In genomic region chr2:117451818-117452217, GRCm38 (mm10) we compare ENCODE assay signal across 20 mouse cellular contexts.
A peak's percentile ranks its signal among the peaks of the same experiment; 100 is the strongest.
DNase-seq lines count a peak whose midpoint lies in the region; ATAC-seq and TF ChIP-seq lines count a peak whose summit lies in the region.
"Had no signal": no experiment of that assay in that cellular context is flagged by ENCODE, and none has a peak within 500 bp of the region (broad histone marks: within the 10 kb centered on the region; RNA-seq: fewer than 3 reads in every experiment).

No protein-coding gene starts in this region.

- no peaks in the 10 kb centered on the region for H3K36me3 ChIP-seq in heart, embryonic 12.5 days
- H3K36me3 ChIP-seq in embryonic facial prominence, embryonic 15.5 days: no peaks in the 10 kb centered on the region
- H3K36me3 ChIP-seq in myocyte (ENCODE audit: control insufficient read depth, insufficient read depth): no peaks in the 10 kb centered on the region
- H3K36me3 ChIP-seq: forebrain, embryonic 12.5 days; midbrain, embryonic 13.5 days; neural tube, embryonic 13.5 days had no signal

- no peaks in the 10 kb centered on the region for H3K79me2 ChIP-seq in myocyte (ENCODE audit: control insufficient read depth, insufficient read depth)

- peak overlapping the region; percentile 52 for H3K27ac ChIP-seq in heart, embryonic 12.5 days (ENCODE audit: poor library complexity, severe bottlenecking)
- no peak overlapping the region for H3K27ac ChIP-seq in layer of hippocampus, adult 2 months
- 0 out of 2 replicates have a peak overlapping the region, but pooled peaks have one; percentile 59 for H3K27ac ChIP-seq in embryonic facial prominence, embryonic 15.5 days (replicated peaks)
- H3K27ac ChIP-seq: forebrain, embryonic 12.5 days; midbrain, embryonic 13.5 days; neural tube, embryonic 13.5 days had no signal

- no peak for DNase-seq in heart, postnatal 4 days
- no peak for DNase-seq in layer of hippocampus, adult 2 months (ENCODE audit: low spot score in 2 of 2)
- no peak for DNase-seq in layer of hippocampus, adult 9-10 months (ENCODE audit: low spot score)
- DNase-seq: adrenal gland, postnatal 10 days; cerebellum, postnatal 14 days; gastrocnemius, postnatal 25 days; kidney, adult 8-10 months; kidney, postnatal 36 days; lung, adult 18-20 months; right cerebral cortex, adult 18-20 months; thymus, postnatal 36 days had no signal

- peaks cover 12% of the 10 kb centered on the region; the same call in 1 of the 2 replicates for H3K4me1 ChIP-seq in heart, embryonic 12.5 days (replicated peaks)
- H3K4me1 ChIP-seq in embryonic facial prominence, embryonic 15.5 days: 0 out of 2 replicates have a peak, but pooled peaks cover 3% of the 10 kb centered on the region

- no peak overlapping the region for H3K9ac ChIP-seq in heart, embryonic 12.5 days
- no peak overlapping the region for H3K9ac ChIP-seq in embryonic facial prominence, embryonic 15.5 days
- H3K9ac ChIP-seq: forebrain, embryonic 12.5 days; midbrain, embryonic 13.5 days; neural tube, embryonic 13.5 days had no signal

- no peak overlapping the region for H3K4me3 ChIP-seq in heart, embryonic 12.5 days
- H3K4me3 ChIP-seq in layer of hippocampus, adult 2 months: no peak overlapping the region
- H3K4me3 ChIP-seq in embryonic facial prominence, embryonic 15.5 days (replicated peaks): no peak overlapping the region
- no peak overlapping the region for H3K4me3 ChIP-seq in myocyte
- H3K4me3 ChIP-seq: forebrain, embryonic 12.5 days; midbrain, embryonic 13.5 days; neural tube, embryonic 13.5 days had no signal

- H3ac ChIP-seq in myocyte (ENCODE audit: control insufficient read depth, insufficient read length): no peak overlapping the region

- no peaks in the 10 kb centered on the region for H3K9me3 ChIP-seq in heart, embryonic 12.5 days (replicated peaks)
- H3K9me3 ChIP-seq in embryonic facial prominence, embryonic 15.5 days (replicated peaks): no peaks in the 10 kb centered on the region
- H3K9me3 ChIP-seq: forebrain, embryonic 12.5 days; midbrain, embryonic 13.5 days; neural tube, embryonic 13.5 days had no signal

- 32% methylated on average over 5 of the region's 5 CpGs for WGBS in heart, embryonic 12.5 days
- 37% methylated on average over 5 of the region's 5 CpGs for WGBS in embryonic facial prominence, embryonic 15.5 days

- H3K4me2 ChIP-seq in heart, embryonic 12.5 days: no peak overlapping the region
- no peak overlapping the region for H3K4me2 ChIP-seq in embryonic facial prominence, embryonic 15.5 days (replicated peaks)
- H3K4me2 ChIP-seq in myocyte (ENCODE audit: low read depth): no peak overlapping the region
- H3K4me2 ChIP-seq: forebrain, embryonic 12.5 days; liver, embryonic 11.5 days; midbrain, embryonic 13.5 days; neural tube, embryonic 13.5 days had no signal

- 0 out of 2 replicates have a peak, but pooled peaks cover 7% of the 10 kb centered on the region for H3K27me3 ChIP-seq in heart, embryonic 12.5 days (replicated peaks)
- H3K27me3 ChIP-seq in embryonic facial prominence, embryonic 15.5 days: no peaks in the 10 kb centered on the region
- H3K27me3 ChIP-seq in myocyte (ENCODE audit: control insufficient read depth, insufficient read depth, insufficient read length): no peaks in the 10 kb centered on the region
- H3K27me3 ChIP-seq: forebrain, embryonic 12.5 days; neural tube, embryonic 13.5 days had no signal

- peak; percentile 64; the same call in 1 of the 2 replicates for ATAC-seq in heart, embryonic 12.5 days (ENCODE audit: insufficient number of reproducible peaks, low FRiP score)
- peak; percentile 59; the same call in 1 of the 2 replicates for ATAC-seq in embryonic facial prominence, embryonic 15.5 days (ENCODE audit: insufficient number of reproducible peaks, low FRiP score, low TSS enrichment, low read depth)
- no peak for ATAC-seq in megakaryocyte-erythroid progenitor cell, adult 5-6 weeks (replicated peaks; ENCODE audit: low FRiP score, low TSS enrichment, poor library complexity, severe bottlenecking)
- ATAC-seq: activated CD4-positive, CD25-positive, alpha-beta regulatory T cell, adult 4 months; midbrain, embryonic 13.5 days had no signal

- TF ChIP-seq CTCF in layer of hippocampus, adult 2 months (conservative IDR thresholded peaks at IDR 0.05): 0 out of 2 replicates have a peak, but pooled peaks have one; percentile 8

- no peak for TF ChIP-seq POLR2A in myocyte (IDR thresholded peaks at IDR 0.05; ENCODE audit: insufficient read length, low read depth)

TF ChIP-seq in myocyte, 11 proteins besides CTCF, POLR2A, EP300 and RAD21:
- no peak for TF ChIP-seq POLR2AphosphoS2 (IDR thresholded peaks at IDR 0.05; ENCODE audit: insufficient read length, low read depth)
- TF ChIP-seq USF1 (IDR thresholded peaks at IDR 0.05; ENCODE audit: low read depth): peak; percentile 42
